Mouse (Mus musculus): ENCODE measurements around the gene Dbnl.
A peak's percentile ranks its signal among the peaks of the same experiment; 100 is the strongest.

The Dbnl gene

GRCm38 (mm10) chr11:5840346-5840745 lies 52.1 kb downstream of the Dbnl start:
- DNase-seq = no peak

- DNase-seq = no peak
Observed at GRCm38 (mm10) chr11:5841751-5842150, 53.5 kb downstream of the Dbnl start.

GRCm38 (mm10) chr11:5843131-5843530 lies 54.8 kb downstream of the Dbnl start:
- no peak for DNase-seq

GRCm38 (mm10) chr11:5846639-5847345 lies 58.5 kb downstream of the Dbnl start:
- no peak for DNase-seq

GRCm38 (mm10) chr11:5848741-5849140 lies 60.5 kb downstream of the Dbnl start:
- DNase-seq = peak; percentile 90

- DNase-seq = no peak
Observed at GRCm38 (mm10) chr11:5849316-5849715, 61.0 kb downstream of the Dbnl start.

GRCm38 (mm10) chr11:5850452-5850851 lies 62.2 kb downstream of the Dbnl start:
- DNase-seq = no peak

All from layer of hippocampus, adult 9-11 months (tissue).